Mouse (Mus musculus) retina, postnatal 7 days (tissue): ENCODE measurements around the gene Atp6v1g1.

Experiments
- DNase-seq: peaks from one replicate; pipeline ENCODE4 v3.0.0-alpha.2; 2012; ENCODE audit warnings: low read depth, low spot score

The Atp6v1g1 gene

GRCm38 (mm10) chr4:63580078-63580477 is 35.5 kb downstream of the Atp6v1g1 start:
- DNase-seq = no peak

GRCm38 (mm10) chr4:63582580-63582979 is 38.0 kb downstream of the Atp6v1g1 start:
- DNase-seq = no peak

- no peak for DNase-seq
These were observed 40.6 kb downstream of the Atp6v1g1 start for GRCm38 (mm10) chr4:63585216-63585615.

- no peak for DNase-seq
These were observed 41.7 kb downstream of the Atp6v1g1 start for GRCm38 (mm10) chr4:63586240-63586639.

- no peak for DNase-seq
These were observed 45.4 kb downstream of the Atp6v1g1 start for GRCm38 (mm10) chr4:63589987-63590386.

- DNase-seq = no peak
These were observed 46.0 kb downstream of the Atp6v1g1 start for GRCm38 (mm10) chr4:63590538-63590937.

- no peak for DNase-seq
These were observed 50.0 kb downstream of the Atp6v1g1 start for GRCm38 (mm10) chr4:63594459-63595110.

GRCm38 (mm10) chr4:63595259-63595658 is 50.7 kb downstream of the Atp6v1g1 start:
- no peak for DNase-seq

GRCm38 (mm10) chr4:63596010-63596409 is 51.4 kb downstream of the Atp6v1g1 start:
- DNase-seq = no peak
